Mouse (Mus musculus) forebrain, embryonic 14.5 days (tissue): ENCODE measurements at regions not wholly inside any gene's neighbourhood (a gene's known extent, or its start where the extent isn't known, plus 50 kb on each side); places are given as distances from the start of the nearest gene placed in this dataset.

ENCODE experiments used
- ATAC-seq: fragments of 200-750 bp; cut with Nextera tagmentation; 2 replicates; pipeline ENCODE4 v1.8.0; 2017; ENCODE audit warnings: mild to moderate bottlenecking, moderate library complexity
- DNase-seq: peaks from one replicate; pipeline ENCODE4 v3.0.0-alpha.2; 2015; ENCODE audit warnings: low spot score
- H3K27ac ChIP-seq: fragments of 300-500 bp; sonication (generic); 2 replicates; pipeline ENCODE4 v1.5.1; 2014; ENCODE audit warnings: low read depth, mild to moderate bottlenecking, control low read depth, low read length, moderate library complexity
- H3K27me3 ChIP-seq: fragments of 300-500 bp; sonication (generic); replicated peaks from 2 replicates; pipeline ENCODE4 v1.6.1; 2014; ENCODE audit warnings: low read length, control low read depth, mixed read lengths; ENCODE audit not compliant: control insufficient read depth, insufficient read depth
- H3K36me3 ChIP-seq: fragments of 300-500 bp; sonication (generic); 2 replicates; pipeline ENCODE4 v1.6.1; 2014; ENCODE audit warnings: low read length, control low read depth; ENCODE audit not compliant: control insufficient read depth, insufficient read depth
- H3K4me1 ChIP-seq: fragments of 300-500 bp; sonication (generic); 2 replicates; pipeline ENCODE4 v1.6.1; 2014; ENCODE audit warnings: antibody characterized with exemption, low read length, control low read depth; ENCODE audit not compliant: control insufficient read depth, insufficient read depth
- H3K4me2 ChIP-seq: fragments of 300-500 bp; sonication (generic); 2 replicates; pipeline ENCODE4 v1.6.1; 2014; ENCODE audit warnings: mild to moderate bottlenecking, control low read depth, low read length
- H3K4me3 ChIP-seq: fragments of 300-500 bp; sonication (generic); 2 replicates; pipeline ENCODE4 v1.5.1; 2014; ENCODE audit warnings: low read depth, low read length, control low read depth
- H3K9ac ChIP-seq: fragments of 300-500 bp; sonication (generic); 2 replicates; pipeline ENCODE4 v1.6.1; 2014; ENCODE audit warnings: mild to moderate bottlenecking, low read length, control low read depth, moderate library complexity
- H3K9me3 ChIP-seq: fragments of 300-500 bp; sonication (generic); replicated peaks from 2 replicates; pipeline ENCODE4 v1.6.1; 2016; ENCODE audit warnings: low read length, control low read depth, mixed read lengths; ENCODE audit not compliant: control insufficient read depth
- WGBS: fragments of 180-500 bp; shearing (Covaris S2); extraction: QIAGEN DNeasy Blood & Tissue Kit; methylation state at CpG from one replicate; pipeline ENCODE4 v1.1.7; 2014; 5-methylcytosine and 5-hydroxymethylcytosine counted together

- Histone ChIP-seq H3K27ac (no peak overlapping the region), H3K4me2 (no peak overlapping the region), H3K9me3 (no peaks in the 10 kb centered on the region), H3K9ac (no peak overlapping the region), H3K36me3 (no peaks in the 10 kb centered on the region), H3K27me3 (no peaks in the 10 kb centered on the region), H3K4me3 (no peak overlapping the region), H3K4me1 (no peaks in the 10 kb centered on the region)
- ATAC-seq, result no peak
- 11% methylated on average over 2 of the region's 2 CpGs for WGBS
- DNase-seq, result peak; percentile 23
Observed at GRCm38 (mm10) chrX:44228847-44229246, 139.3 kb downstream of the Dcaf12l2 start.
